Mouse (Mus musculus): ENCODE measurements around the gene Slc25a33. TPM values are rescaled to one million over a fixed set of nuclear protein-coding genes. Genes with fewer than 3 reads are reported as not detected.

The Slc25a33 gene
- polyA plus RNA-seq, 1 experiment = 34.3 TPM

GRCm38 (mm10) chr4:149792159-149792800 lies 18.2 kb upstream of the Slc25a33 start:
- H3K79me2 ChIP-seq (ENCODE audit: control insufficient read depth, insufficient read depth) = no peaks in the 10 kb centered on the region
- TF ChIP-seq REST (IDR thresholded peaks at IDR 0.05; ENCODE audit: insufficient read depth, insufficient read length) (no peak), CEBPB (IDR thresholded peaks at IDR 0.05; ENCODE audit: insufficient read depth, poor library complexity, severe bottlenecking) (no peak), USF1 (IDR thresholded peaks at IDR 0.05; ENCODE audit: low read depth) (no peak), TCF3 (IDR thresholded peaks at IDR 0.05; ENCODE audit: insufficient read length, low read depth) (no peak), SRF (IDR thresholded peaks at IDR 0.05; ENCODE audit: control insufficient read depth, insufficient read length, low read depth) (no peak), POLR2AphosphoS2 (IDR thresholded peaks at IDR 0.05; ENCODE audit: insufficient read length, low read depth) (no peak)
- no peak overlapping the region for H3ac ChIP-seq (ENCODE audit: control insufficient read depth, insufficient read length)
- H3K36me3 ChIP-seq (ENCODE audit: control insufficient read depth, insufficient read depth) = no peaks in the 10 kb centered on the region
- H3K4me2 ChIP-seq (ENCODE audit: low read depth) = no peak overlapping the region
- no peak overlapping the region for H3K4me3 ChIP-seq
- H3K27me3 ChIP-seq (ENCODE audit: control insufficient read depth, insufficient read depth, insufficient read length) = no peaks in the 10 kb centered on the region

- TF ChIP-seq E2F4 (IDR thresholded peaks at IDR 0.05; ENCODE audit: insufficient read depth) = no peak
- no peak for TF ChIP-seq MYOG (IDR thresholded peaks at IDR 0.05; ENCODE audit: control insufficient read depth in 1 of 3, insufficient read depth in 1 of 3, insufficient read length in 2 of 3, low read depth in 2 of 3)
- TF ChIP-seq TCF3 (IDR thresholded peaks at IDR 0.05; ENCODE audit: insufficient read length, low read depth) = no peak
- TF ChIP-seq MYOD1 (IDR thresholded peaks at IDR 0.05; ENCODE audit: control insufficient read depth in 1 of 3, insufficient read length in 2 of 3, low read depth in 2 of 3) = no peak
- H3K36me3 ChIP-seq (ENCODE audit: control insufficient read depth, insufficient read depth) = no peaks in the 10 kb centered on the region
- H3K27me3 ChIP-seq (ENCODE audit: control insufficient read depth, insufficient read depth, insufficient read length) = no peaks in the 10 kb centered on the region
These were observed 17.4 kb upstream of the Slc25a33 start for GRCm38 (mm10) chr4:149791470-149791869.

DNA sequence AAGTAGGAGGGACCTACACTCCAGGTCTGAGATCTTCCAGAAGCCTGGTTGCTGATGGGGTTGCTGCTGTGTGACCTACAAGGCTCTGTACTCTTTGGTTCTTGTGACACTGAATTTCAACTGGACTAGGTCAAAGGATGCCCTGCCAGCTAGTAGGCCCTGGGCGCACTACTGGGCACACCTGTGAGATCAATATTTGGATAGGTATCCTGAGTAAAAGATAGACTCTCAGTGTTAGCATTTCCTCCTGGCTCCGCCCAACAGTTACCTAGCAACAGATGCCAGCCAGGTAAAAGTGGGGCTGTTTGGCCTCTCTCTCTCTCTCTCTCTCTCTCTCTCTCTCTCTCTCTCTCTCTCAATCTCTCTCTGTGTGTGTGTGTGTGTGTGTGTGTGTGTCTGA lies 16.9 kb upstream of the Slc25a33 start:
- no peaks in the 10 kb centered on the region for H3K27me3 ChIP-seq (ENCODE audit: control insufficient read depth, insufficient read depth, insufficient read length)
- no peak overlapping the region for H3K4me3 ChIP-seq
- no peak overlapping the region for H3ac ChIP-seq (ENCODE audit: control insufficient read depth, insufficient read length)
- H3K79me2 ChIP-seq (ENCODE audit: control insufficient read depth, insufficient read depth) = no peaks in the 10 kb centered on the region
- H3K4me2 ChIP-seq (ENCODE audit: low read depth) = no peak overlapping the region
- no peak for TF ChIP-seq POLR2AphosphoS2 (IDR thresholded peaks at IDR 0.05; ENCODE audit: insufficient read length, low read depth)
- TF ChIP-seq MYOG (IDR thresholded peaks at IDR 0.05; ENCODE audit: control insufficient read depth in 1 of 3, insufficient read depth in 1 of 3, insufficient read length in 2 of 3, low read depth in 2 of 3) = no peak
- TF ChIP-seq MYOD1 (IDR thresholded peaks at IDR 0.05; ENCODE audit: control insufficient read depth in 1 of 3, insufficient read length in 2 of 3, low read depth in 2 of 3) = no peak
- no peak for TF ChIP-seq REST (IDR thresholded peaks at IDR 0.05; ENCODE audit: insufficient read depth, insufficient read length)
- no peak for TF ChIP-seq POLR2A (IDR thresholded peaks at IDR 0.05; ENCODE audit: insufficient read length, low read depth)
- TF ChIP-seq SRF (IDR thresholded peaks at IDR 0.05; ENCODE audit: control insufficient read depth, insufficient read length, low read depth) = no peak
- no peak for TF ChIP-seq TCF12 (IDR thresholded peaks at IDR 0.05; ENCODE audit: insufficient read depth, poor library complexity, severe bottlenecking)
- no peak for TF ChIP-seq USF1 (IDR thresholded peaks at IDR 0.05; ENCODE audit: low read depth)
- TF ChIP-seq TCF3 (IDR thresholded peaks at IDR 0.05; ENCODE audit: insufficient read length, low read depth) = no peak
- TF ChIP-seq E2F4 (IDR thresholded peaks at IDR 0.05; ENCODE audit: insufficient read depth) = no peak
- TF ChIP-seq MAX (IDR thresholded peaks at IDR 0.05; ENCODE audit: low read depth) = no peak
- H3K36me3 ChIP-seq (ENCODE audit: control insufficient read depth, insufficient read depth) = no peaks in the 10 kb centered on the region

More at GRCm38 (mm10) chr4:149791470-149791869, 17.4 kb upstream of the Slc25a33 start:
- no peak overlapping the region for H3K4me2 ChIP-seq (ENCODE audit: low read depth)
- H3K79me2 ChIP-seq (ENCODE audit: control insufficient read depth, insufficient read depth) = no peaks in the 10 kb centered on the region
- no peak overlapping the region for H3K4me3 ChIP-seq
- H3ac ChIP-seq (ENCODE audit: control insufficient read depth, insufficient read length) = no peak overlapping the region

- Histone ChIP-seq H3K4me3 (no peak overlapping the region), H3K4me2 (ENCODE audit: low read depth) (no peak overlapping the region), H3K36me3 (ENCODE audit: control insufficient read depth, insufficient read depth) (no peaks in the 10 kb centered on the region), H3K79me2 (ENCODE audit: control insufficient read depth, insufficient read depth) (no peaks in the 10 kb centered on the region), H3ac (ENCODE audit: control insufficient read depth, insufficient read length) (no peak overlapping the region), H3K27me3 (ENCODE audit: control insufficient read depth, insufficient read depth, insufficient read length) (no peaks in the 10 kb centered on the region)
- TF ChIP-seq TCF12 (IDR thresholded peaks at IDR 0.05; ENCODE audit: insufficient read depth, poor library complexity, severe bottlenecking) = no peak
- no peak for TF ChIP-seq MYOG (IDR thresholded peaks at IDR 0.05; ENCODE audit: control insufficient read depth in 1 of 3, insufficient read depth in 1 of 3, insufficient read length in 2 of 3, low read depth in 2 of 3)
- TF ChIP-seq REST (IDR thresholded peaks at IDR 0.05; ENCODE audit: insufficient read depth, insufficient read length) = no peak
- no peak for TF ChIP-seq MAX (IDR thresholded peaks at IDR 0.05; ENCODE audit: low read depth)
- TF ChIP-seq POLR2A (IDR thresholded peaks at IDR 0.05; ENCODE audit: insufficient read length, low read depth) = no peak
- no peak for TF ChIP-seq SRF (IDR thresholded peaks at IDR 0.05; ENCODE audit: control insufficient read depth, insufficient read length, low read depth)
These were observed 16.5 kb upstream of the Slc25a33 start for GRCm38 (mm10) chr4:149790546-149790945.

DNA sequence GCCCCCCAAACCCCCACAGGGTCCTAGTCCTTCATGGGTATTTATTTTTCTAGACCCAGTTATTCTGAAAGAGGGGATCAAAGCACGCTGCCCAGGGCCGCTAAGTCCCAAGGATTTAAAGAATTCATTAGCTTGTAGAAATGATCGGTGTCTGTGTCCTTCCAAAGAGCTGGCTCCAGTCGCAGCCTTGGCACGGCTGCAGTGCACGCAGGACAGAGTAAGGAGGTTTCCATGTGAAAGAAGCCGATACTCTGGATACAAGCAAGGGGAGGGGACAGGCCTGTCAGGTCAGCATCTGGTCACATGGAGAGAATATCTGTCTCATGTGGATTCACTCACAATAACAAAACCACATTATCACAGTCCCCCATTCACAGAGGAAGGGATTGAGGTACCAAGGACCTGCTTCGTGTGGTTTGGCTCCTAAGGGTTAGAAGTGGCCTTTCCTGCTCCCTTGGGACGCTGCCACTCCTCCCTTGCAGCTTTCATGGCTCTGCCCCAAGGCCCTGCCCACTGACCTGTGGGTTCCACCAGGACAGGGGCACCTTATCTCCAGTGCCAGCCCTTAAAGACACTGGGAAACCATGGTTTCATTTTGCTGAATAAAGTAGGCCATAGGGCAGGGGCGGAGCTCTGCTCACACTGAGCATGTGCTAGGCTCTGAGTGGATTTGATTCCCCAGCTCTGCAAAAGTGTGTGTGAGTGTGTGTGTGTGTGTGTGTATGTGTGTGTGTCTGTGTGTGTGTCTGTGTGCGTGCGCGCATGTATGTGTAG lies 15.5 kb upstream of the Slc25a33 start:
- H3K79me2 ChIP-seq (ENCODE audit: control insufficient read depth, insufficient read depth) = no peaks in the 10 kb centered on the region
- H3K27me3 ChIP-seq (ENCODE audit: control insufficient read depth, insufficient read depth, insufficient read length) = no peaks in the 10 kb centered on the region
- no peak overlapping the region for H3ac ChIP-seq (ENCODE audit: control insufficient read depth, insufficient read length)
- no peak for TF ChIP-seq POLR2AphosphoS2 (IDR thresholded peaks at IDR 0.05; ENCODE audit: insufficient read length, low read depth)
- no peak for TF ChIP-seq MYOG (IDR thresholded peaks at IDR 0.05; ENCODE audit: control insufficient read depth in 1 of 3, insufficient read depth in 1 of 3, insufficient read length in 2 of 3, low read depth in 2 of 3)
- TF ChIP-seq E2F4 (IDR thresholded peaks at IDR 0.05; ENCODE audit: insufficient read depth) = no peak
- no peak for TF ChIP-seq POLR2A (IDR thresholded peaks at IDR 0.05; ENCODE audit: insufficient read length, low read depth)
- no peak for TF ChIP-seq CEBPB (IDR thresholded peaks at IDR 0.05; ENCODE audit: insufficient read depth, poor library complexity, severe bottlenecking)
- TF ChIP-seq TCF12 (IDR thresholded peaks at IDR 0.05; ENCODE audit: insufficient read depth, poor library complexity, severe bottlenecking) = no peak
- no peak for TF ChIP-seq USF1 (IDR thresholded peaks at IDR 0.05; ENCODE audit: low read depth)
- no peak for TF ChIP-seq TCF3 (IDR thresholded peaks at IDR 0.05; ENCODE audit: insufficient read length, low read depth)
- TF ChIP-seq MYOD1 (IDR thresholded peaks at IDR 0.05; ENCODE audit: control insufficient read depth in 1 of 3, insufficient read length in 2 of 3, low read depth in 2 of 3) = no peak
- no peak for TF ChIP-seq MAX (IDR thresholded peaks at IDR 0.05; ENCODE audit: low read depth)
- no peaks in the 10 kb centered on the region for H3K36me3 ChIP-seq (ENCODE audit: control insufficient read depth, insufficient read depth)
- no peak overlapping the region for H3K4me2 ChIP-seq (ENCODE audit: low read depth)
- H3K4me3 ChIP-seq = no peak overlapping the region

Data from myocyte (in vitro differentiated cells).